Mouse (Mus musculus) CD8-positive naive resting alpha-beta T cell, adult 2 months (primary cell): ENCODE measurements around the gene Kif1b.

ENCODE experiments used
- DNase-seq, 2 experiments: peaks; one replicate each; pipeline ENCODE4 v3.0.0; 2022; ENCODE audit warnings: low read depth in 2 of 2, low spot score in 2 of 2

Kif1b gene

GRCm38 (mm10) chr4:149147528-149147927, 160.0 kb downstream of the Kif1b start:
- no peak for DNase-seq

DNA sequence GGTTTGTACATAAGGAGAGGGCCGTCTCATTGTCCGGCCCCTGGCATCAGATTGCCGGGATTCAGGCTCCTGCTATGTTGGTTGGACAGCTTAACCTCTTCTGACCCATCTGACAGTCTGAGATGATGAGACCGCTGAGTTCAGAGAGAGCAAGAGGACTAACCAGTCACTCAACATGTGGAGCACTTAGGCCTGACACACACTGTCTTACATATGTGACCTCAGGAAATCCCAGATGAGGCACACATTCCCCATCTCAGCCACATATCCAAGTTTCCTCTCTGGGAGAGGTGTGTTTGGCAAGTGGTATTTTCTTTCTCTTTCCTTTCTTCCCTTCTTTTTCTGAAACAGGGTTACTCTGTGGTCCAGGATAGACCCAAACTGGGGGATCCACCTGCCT, 162.3 kb downstream of the Kif1b start:
- no peak for DNase-seq

DNA sequence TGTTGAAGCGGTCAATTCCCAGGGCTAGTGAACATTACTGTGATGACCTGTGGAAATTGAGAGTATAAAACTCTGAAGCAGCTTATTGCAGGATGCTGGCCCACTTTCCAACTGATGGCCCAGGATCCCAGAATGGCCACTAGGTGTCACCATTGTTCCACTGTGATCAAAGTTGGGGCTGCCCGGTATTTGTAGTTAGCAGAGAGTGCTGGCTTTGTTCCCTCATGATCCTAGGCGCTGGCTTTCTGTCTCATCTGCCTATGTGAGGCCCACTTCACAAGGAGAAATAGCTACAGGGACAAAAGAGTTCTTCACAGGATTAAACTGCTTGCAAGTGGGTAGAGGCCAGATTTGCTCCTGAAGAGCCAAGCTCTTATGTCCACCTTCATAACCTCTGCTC, 163.0 kb downstream of the Kif1b start:
- DNase-seq = peak; percentile 76 to 83

- no peak for DNase-seq
Observed at GRCm38 (mm10) chr4:149143594-149143993, 163.9 kb downstream of the Kif1b start.

- DNase-seq = no peak
Observed at GRCm38 (mm10) chr4:149138515-149138914, 169.0 kb downstream of the Kif1b start.

GRCm38 (mm10) chr4:149136982-149137770, 170.3 kb downstream of the Kif1b start, which contains the start of gene Cenps:
Gene Cenps, minus strand, starts transcription at chr4:149137629.
- DNase-seq = peak; percentile 81 to 86

DNA sequence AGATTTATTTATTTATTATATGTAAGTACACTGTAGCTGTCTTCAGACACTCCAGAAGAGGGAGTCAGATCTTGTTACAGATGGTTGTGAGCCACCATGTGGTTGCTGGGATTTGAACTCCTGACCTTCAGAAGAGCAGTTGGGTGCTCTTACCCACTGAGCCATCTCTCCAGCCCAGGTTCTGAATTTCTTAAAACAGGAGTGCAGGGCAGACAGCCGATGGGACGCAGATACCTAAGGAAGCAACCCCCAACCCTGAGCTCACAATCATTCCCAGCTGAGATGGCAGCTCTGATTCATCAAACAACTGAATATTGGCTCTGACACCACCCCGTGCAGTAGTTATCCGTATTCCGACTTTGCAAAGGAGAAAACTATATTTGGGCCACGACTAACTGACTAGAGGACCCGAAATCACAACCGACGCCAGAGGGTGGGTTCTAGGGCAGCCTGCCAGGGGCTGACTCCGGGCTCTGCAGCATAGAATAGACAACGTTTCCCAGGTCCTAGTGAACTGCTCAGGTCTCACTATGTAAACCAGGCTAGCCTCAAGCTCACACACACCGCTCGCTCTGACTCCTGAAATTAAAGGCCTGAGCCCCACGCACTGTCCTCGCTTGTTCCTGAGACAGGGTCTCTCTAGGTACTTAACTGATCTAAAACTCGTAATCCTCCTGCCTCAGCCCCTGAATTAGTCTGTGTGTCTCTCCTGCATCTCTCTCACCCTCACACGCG, 171.2 kb downstream of the Kif1b start:
- no peak for DNase-seq

DNA sequence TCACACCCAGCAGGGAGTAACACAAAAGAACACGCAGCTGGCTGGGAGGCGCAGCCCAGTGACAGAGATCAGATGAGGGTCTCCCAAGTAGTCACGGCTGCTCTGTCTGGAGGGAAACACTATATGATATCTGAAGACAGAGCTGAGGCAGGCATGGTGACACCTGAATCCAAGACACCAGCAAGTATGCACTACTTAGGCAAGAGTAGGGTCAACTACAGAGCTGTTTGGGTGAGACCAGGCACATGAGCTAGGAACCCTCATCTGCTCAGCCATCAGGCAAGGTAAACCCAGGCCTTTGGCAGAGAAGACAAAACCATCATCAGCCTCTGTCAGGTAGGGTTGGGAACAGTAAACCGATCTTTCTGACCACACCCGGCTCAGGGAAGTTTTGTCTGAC, 174.1 kb downstream of the Kif1b start:
- no peak for DNase-seq

GRCm38 (mm10) chr4:149131789-149132565, 175.5 kb downstream of the Kif1b start:
- DNase-seq = no peak

DNA sequence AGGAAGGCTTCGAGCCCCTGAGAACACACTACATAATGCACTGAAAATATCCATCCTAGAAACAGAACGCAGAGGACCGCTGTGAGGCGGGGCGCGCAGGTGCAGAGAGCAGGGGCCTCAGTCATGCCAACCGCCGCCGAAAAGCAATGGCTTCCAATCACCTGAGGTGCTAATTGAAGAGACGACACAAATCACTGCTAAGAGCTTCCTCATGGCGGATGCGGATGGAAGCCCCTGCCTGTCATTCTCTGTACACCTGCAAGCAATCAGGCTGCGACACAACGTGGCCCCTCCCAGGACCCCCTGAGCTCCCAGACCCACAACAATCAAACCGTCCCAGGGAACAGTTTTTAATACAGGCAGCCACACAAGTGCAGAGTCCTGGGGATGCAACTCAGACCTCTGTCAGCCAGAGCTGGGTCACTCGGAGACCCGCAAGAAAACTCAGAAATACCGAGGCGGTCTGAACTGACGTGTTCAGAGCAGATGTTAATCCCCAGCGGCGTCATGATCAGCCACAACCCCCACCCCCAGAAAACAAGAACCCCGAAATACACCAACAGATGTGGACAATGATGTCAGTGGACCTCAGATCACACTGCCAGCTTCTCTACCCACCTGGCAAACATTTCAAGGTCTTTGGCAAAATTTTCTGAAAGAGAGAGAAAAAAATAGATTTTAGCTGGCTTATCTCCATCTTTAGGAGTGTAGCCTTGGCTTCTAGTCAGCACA, 176.3 kb downstream of the Kif1b start:
- no peak for DNase-seq

- DNase-seq = no peak
Observed at GRCm38 (mm10) chr4:149128467-149128866, 179.0 kb downstream of the Kif1b start.

GRCm38 (mm10) chr4:149126663-149127062, 180.8 kb downstream of the Kif1b start, which contains the start of gene Cort:
Gene Cort, minus strand, starts transcription at chr4:149126763.
- no peak for DNase-seq
